Mouse (Mus musculus) cerebellum, postnatal 25 days (tissue): Measurements from ENCODE around the gene Sec13.

Source experiments
- DNase-seq, 2 experiments: peaks; one replicate each; pipeline ENCODE4 v3.0.0; 2021; ENCODE audit warnings: mixed read lengths in 2 of 2

Sec13 gene

DNA sequence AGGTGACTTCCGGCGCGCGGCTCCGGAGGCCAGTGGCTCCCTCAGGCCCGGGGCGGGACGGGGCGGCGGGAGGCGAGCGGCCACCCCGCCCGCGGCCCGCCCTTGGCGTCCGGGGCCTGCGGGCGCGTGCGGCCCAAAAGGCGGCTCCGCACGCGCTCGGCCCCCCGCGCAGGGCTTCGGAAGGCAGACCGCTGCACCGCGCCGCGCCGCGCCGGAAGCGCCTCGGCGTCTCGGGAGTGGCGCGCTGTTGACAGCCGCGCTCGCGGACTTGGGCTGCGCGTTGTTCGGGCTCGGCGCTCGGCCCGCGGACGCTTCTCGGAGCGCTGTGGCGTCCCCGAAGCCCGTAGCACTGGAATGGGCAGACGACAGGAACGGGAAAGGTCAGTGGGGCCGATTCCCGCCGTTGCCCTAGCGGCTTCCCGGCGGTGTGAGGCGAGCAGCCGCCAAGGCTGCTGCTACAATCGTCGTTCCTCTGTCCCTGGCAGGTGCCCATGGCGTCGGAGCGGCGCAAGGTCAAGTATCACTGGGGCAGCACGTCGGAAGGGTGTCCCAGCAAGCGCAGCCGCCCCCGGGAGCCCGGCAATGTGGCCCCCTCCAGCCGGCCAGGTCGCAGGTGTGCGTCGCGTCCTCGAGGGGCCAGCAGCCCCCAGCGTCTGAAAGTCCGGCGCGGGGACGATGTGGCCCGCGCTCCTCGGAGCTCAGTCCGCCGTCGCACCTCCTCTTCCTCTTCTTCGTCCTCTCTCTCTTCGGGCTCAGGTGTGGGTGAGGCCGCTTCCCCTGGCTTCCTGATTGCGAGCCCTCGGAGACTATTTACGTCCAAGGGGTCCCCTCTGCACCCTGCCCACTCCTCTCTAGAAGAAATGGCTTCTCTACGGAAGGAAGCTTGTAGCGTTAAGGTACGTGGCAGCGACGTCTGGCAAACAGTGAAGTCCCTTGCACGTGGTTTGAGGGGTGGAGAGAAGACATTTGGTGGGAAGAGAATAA, 43.0 kb downstream of the Sec13 start:
- peak in 1 of 2 experiments; percentile 59 for DNase-seq

DNA sequence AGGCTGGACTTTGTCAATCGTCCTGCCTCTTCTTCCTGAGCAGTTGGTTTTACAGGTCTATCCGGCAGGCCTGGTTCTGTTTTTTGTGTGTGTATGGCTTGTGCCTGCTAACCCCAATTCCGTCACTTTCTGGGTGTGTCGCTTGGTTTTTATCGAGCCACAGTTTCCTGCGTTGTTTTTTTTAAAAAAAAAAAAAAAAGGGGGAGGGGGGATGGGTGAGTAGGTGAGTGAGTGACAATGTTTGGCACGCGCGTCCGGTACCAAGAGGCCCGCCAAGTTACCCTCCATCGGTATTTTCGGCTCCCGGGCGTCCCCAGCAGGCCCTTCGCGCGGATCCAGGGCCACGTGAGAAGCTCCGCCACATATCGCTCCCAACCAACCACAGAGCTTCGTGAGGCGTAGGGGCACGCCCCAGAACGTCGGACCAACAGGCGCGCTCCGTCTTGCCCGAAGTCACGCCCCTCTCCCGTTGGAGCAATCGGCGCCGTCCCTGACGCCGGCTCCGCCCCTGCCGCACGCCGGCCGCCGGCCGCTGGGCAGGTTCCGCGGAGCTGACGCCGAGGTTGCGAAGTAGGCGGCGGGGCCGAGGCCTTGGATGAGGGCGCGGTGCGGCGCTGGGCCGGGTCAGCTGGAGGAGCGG, 43.8 kb downstream of the Sec13 start, which contains the start of gene Tatdn2:
Tatdn2 (plus strand) TSS at position 469 of the 640 bp plus-strand sequence.
- peak; percentile 94 to 96 for DNase-seq

DNA sequence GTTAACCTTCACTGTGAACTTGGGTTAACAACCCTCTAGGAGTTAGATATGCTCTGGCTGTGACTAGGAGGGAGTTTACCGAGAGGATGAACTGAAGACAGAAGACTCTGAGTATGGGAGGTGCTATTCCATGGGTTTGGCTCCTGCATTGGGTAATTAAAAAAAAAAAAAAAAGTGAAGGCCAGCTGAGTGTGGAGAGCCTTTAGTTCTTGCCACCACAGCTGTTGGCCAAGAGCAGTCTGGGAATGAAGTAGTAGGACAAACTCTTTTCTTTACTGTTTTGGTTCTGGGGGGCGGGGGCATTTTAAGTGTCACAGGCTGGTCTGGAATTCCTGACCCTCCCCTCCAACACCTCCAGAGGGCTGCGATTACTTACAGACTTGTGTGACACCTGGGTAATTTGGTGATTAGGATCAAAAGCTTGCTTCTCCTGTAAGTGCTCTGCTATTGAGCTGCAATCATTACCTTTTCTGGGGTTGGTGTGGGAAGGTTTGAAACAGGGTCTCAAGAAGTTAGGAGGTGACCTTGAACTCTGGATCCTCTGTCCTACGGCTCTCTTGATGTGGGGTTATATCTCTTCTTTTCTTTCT, 44.7 kb downstream of the Sec13 start:
- no peak for DNase-seq

DNA sequence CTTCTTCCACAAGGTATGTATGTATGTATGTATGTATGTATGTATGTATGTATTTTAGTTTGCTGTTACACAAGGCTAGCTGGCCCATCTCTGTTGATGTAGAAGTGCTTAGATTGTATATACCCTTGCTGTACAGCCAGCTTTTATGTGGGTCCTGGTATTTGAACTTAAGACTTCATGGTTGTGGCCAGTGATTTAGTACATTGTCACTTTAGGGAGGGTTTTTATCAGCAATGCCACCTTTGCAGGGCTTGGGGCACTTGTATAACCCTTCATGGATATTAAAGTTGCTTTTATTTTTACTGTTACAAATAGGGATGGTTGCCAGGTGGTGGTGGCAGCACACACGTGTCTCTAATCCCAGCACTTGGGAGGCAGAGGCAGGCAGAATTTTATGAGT, 45.3 kb downstream of the Sec13 start:
- DNase-seq = no peak

DNA sequence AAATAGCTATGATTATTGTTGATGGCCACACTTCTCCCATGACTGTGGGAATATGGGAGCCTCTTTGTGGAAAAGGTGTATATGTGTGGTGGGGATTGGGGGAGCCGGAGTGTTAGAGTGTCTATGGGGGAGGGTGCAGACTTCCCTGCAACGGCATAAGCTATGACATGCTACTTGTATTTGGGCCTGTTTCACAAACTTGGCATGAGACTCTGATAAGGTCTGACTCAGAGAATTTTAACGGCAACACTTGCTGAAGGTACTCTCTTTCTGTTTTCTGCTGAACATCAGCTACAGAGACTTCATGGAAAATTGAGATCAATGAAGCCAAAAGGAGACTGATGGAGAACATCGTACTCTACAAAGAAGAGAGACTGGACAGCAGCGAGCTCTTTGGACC, 47.2 kb downstream of the Sec13 start:
- no peak for DNase-seq

DNA sequence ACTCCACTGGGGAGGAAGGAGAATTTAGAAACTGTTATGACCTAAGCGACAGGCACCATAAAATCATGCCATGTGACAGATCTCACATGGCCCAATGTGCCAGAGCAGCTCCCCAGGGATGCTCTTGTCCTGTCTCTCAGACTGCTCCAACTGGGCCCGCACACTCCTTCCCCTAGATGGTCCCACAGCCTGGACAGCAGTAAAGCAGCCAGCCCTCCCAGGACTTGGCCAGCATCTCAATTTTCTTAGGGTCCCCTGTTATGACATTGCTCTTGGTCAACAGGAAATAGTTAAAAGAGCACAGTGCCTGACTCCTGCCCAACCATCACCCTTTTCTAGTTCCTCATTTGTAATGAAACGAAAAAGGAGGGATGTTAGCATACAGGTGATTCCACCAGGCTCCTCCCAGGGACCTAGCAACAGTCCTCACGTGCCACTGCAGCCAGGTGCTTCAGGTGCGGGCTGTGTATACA, 47.8 kb downstream of the Sec13 start:
- DNase-seq = no peak

DNA sequence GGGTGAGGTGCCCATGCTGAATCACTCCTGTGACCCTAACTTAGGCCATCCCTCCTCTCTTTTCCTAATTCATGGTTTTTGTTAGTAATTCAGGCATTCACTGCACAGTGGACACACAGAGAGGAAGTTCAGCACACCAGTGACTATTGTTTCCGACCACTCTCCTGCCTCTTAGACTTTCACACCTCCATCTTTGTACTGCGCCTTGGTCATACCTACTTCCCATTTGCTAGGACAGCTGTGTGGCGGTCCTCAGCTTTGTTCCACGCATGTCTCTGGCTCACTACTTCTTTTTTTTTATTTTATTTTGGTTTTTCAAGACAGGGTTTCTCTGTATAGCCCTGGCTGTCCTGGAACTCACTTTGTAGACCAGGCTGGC, 49.5 kb downstream of the Sec13 start:
- DNase-seq = no peak

DNA sequence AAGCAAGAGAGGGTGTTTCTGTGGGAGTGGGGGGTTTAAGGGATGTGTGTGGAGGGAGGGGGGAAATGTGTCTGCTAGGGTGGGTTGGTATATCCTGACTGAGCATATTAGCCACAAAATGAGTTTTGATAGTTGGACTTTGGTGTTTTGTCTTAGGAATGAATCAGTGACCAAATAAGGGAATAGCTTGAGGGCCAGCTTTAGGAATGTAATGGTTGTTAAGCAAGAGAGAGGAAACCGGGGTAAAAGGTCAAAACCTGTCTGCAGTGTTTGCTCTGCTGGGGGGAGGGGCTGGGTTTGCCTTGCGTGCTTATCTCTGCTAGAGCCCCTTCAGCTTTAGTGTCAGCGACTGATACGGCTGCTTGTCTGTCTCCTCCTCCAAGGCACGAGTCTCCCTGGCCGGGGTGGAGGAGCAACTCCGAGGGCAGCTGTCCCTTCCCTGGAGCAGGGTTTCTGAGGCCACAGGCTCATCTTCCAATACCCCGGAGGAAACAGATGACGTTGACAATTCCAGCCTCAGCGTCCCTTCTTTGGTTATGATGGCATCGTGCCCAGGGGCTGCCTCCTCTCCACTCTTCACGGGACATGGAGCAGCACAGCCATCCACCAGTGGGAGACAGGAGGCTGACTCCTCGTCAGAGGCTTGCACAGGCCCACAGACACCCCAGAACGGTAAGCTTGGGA, 50.0 kb downstream of the Sec13 start:
- DNase-seq = no peak

DNA sequence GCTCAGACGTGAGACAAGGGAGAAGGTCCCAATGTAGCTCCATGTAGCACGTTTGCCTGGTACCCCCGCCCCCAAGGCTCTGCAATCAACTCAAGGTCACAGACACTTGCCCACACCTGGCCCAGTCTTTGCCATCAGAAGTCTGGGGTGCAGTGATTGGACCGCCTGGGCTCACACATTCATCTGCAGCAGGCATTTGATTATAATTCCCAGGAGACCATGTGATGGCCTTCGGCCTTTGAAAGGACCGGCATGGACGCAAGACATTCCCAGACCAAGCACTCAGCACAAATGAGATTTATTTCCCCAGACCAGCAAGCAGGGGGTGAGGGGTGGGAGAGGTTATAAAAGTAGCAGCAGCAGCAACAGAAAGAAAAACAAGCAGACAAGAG, 50.5 kb downstream of the Sec13 start:
- DNase-seq = no peak

DNA sequence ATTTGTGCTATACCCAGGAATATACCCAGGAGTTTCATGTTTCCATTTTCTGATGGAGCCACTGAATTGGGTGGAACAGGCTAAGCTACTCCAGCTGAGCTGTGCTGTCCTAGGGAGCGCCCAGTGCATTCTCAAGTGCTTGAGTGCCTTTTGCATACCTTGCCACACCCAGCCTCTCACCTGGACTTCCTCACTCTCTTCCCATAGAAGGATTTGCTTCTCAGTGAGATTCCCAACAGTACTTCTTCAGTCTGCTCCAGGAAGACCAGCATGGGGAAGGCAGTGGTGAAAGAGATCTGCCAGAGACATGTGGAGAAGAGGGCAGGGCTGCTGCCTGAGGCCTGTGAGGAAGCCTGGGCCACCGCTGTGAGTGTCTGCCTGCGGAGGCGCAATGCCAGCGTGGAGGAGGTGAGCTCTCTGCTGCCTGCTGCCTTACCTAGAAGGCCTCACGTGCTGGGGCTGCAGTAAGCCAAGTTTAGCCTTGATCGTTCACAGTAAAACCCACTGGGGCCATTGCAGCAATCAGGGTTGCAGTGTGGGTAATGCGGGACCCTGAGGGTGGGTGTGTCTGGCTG, 53.9 kb downstream of the Sec13 start:
- DNase-seq = peak; percentile 72 to 82

DNA sequence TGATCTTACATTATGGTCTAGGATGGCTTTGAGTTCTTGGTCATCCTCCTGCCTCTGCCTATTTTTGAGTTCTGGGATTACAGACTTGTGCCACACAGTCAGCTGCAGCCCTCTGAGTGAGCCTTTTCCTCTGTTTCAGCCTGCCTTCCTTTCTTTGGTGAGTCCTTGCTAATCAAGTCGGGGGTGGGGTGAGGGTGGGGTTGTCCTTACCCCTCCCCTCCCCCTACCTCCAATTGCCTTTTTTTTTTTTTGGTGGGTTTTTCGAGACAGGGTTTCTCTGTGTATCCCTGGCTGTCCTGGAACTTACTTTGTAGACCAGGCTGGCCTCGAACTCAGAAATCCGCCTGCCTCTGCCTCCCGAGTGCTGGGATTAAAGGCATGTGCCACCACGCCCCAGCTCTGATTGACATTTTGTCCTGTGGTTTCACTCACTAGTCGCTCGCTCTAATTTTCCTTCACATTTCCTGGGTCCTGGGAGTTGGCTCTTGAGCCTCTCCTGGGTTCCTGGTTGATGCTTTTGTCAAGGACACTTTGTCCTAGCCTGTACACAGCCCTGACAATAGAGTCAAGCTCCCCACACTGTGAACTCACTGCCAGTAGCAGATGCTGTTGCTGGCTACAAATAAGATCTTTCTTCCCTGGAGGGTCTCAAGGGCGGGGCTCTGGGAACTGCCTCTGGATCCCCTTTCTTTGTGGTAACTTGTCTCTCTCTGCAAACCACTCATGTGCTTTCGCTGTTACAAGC, 57.3 kb downstream of the Sec13 start:
- no peak for DNase-seq

DNA sequence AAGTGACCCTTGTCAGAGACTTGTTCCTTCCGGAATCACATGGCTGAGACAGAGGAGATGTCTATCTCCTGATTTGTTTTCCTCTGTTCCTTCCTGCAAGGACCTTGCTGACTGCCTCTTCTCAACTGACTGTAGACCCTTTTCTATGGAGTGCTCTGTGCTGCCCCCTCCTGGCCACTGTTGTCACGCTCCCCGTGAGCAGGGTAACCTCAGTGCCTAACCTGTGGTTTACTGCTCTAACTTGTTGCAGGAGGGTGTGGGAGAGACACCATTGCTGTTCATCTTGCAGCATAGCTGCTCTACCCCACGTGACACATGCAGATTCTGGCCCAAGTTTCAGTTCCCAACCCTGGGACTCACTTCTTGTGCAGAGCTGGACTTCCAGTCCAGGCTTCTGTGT, 59.3 kb downstream of the Sec13 start:
- DNase-seq = peak; percentile 74 to 85

DNA sequence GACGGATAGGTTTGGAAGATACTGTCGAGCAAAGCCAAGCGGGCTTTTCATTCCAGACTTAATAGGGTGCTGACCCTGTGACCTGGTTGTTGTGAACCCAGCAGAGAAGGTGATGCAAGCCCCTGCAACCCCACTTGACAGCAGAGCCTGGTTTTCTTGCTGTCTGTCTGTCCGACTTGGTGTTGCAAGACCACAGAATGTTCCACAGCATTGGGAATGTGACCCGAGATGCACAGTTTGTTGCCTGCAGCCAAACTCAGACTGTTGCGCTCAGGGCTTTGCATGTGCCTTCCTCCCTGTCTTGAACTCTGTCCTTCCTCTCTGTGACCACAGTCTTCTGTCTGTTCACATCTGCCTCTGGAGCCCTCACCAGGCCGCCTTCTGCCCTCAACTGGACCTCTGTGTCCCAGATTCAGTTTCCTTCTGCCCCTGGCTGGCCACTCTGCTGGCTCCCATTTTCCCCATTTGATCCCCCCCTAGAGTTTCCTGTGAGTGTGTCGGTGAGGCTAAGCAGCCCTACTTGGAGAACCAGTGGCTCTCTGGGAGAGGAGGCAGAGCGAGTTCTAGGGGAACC, 60.5 kb downstream of the Sec13 start:
- no peak for DNase-seq

DNA sequence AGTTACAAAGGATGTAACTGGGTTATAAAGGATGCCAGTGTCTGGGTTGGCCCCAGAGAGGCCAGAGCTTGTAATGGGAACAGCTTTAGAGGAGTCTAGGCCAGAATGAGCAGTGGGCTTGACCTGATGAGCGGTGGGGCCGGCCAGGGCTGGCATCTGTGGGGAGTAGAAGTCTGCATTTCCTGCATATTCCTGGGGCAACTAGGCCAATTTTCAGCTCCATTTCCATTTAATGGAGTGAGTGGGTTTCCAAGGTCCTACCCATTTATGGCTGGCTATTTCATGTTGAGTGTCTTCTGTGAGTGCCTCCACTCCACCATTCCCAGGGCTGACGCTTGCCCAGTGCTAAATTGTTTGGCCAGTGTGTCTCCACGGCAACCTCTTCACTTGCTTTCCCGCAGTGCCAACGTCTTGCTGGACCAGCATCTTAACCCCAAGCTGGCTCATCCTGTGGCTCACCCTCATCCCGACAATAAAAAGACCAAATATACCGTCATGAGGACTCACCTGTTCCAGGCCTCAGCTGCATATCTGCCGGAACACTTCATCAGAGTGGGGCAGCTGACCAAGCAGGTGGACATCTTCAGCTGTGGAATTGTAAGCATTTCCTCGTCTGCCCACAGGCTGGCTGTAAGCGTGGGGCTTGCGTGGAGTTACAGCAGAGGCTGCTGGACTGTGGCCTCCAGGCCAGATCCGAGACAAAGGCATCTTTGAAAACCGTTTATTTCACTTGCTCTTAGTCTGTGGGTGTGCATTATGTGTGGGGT, 62.1 kb downstream of the Sec13 start:
- no peak for DNase-seq
